Mouse (Mus musculus) heart, postnatal 0 days (tissue): ENCODE data around the gene Plekhg3.

Experiments
- CTCF ChIP-seq: IDR thresholded peaks from 2 replicates; pipeline ENCODE4 v1.5.1; 2016; ENCODE audit warnings: antibody characterized with exemption, control low read depth, low read depth
- EP300 ChIP-seq: IDR thresholded peaks from 2 replicates; pipeline ENCODE4 v1.6.1; 2016; ENCODE audit warnings: antibody characterized with exemption, low read depth

GRCm38 (mm10) chr12:76571266-76571665 lies 40.6 kb downstream of the Plekhg3 start:
- TF ChIP-seq CTCF (no peak), EP300 (no peak)
